Mouse (Mus musculus): ENCODE measurements around the gene Kcnh8. TPM values are rescaled to one million over a fixed set of nuclear protein-coding genes. Genes with fewer than 3 reads are reported as not detected.

The Kcnh8 gene
- total and polyA plus RNA-seq, 3 experiments: 0.06 TPM; not detected in 2

GRCm38 (mm10) chr17:52591503-52592194, 10.9 kb upstream of the Kcnh8 start:
- 59% methylated on average over 5 of the region's 5 CpGs for WGBS
- H3K4me1 ChIP-seq (ENCODE audit: control insufficient read depth, insufficient read depth, low read length): no peaks in the 10 kb centered on the region
- intact Hi-C loops (cut with DNase I): no loop called here

GRCm38 (mm10) chr17:52599141-52599540, 3.4 kb upstream of the Kcnh8 start:
- WGBS: 71% methylated on average over 3 of the region's 3 CpGs
- H3K27me3 ChIP-seq (ENCODE audit: control insufficient read depth, insufficient read depth, low read length): peaks cover 2% of the 10 kb centered on the region; the same call in 1 of the 2 replicates
- H3K36me3 ChIP-seq (ENCODE audit: control insufficient read depth, insufficient read depth, low read length): no peaks in the 10 kb centered on the region
- no peak overlapping the region for H3K4me3 ChIP-seq
- H3K79me2 ChIP-seq (replicated peaks; ENCODE audit: control insufficient read depth, insufficient read depth, low read length): no peaks in the 10 kb centered on the region
- intact Hi-C loops (cut with DNase I): no loop called here
- H3K9ac ChIP-seq (ENCODE audit: low read depth, low read length): no peak overlapping the region
- TF ChIP-seq POLR2A (IDR thresholded peaks at IDR 0.05; ENCODE audit: insufficient read depth, low read depth, low read length) (no peak), CTCF (IDR thresholded peaks at IDR 0.05) (no peak)
- no peaks in the 10 kb centered on the region for H3K4me1 ChIP-seq (ENCODE audit: control insufficient read depth, insufficient read depth, low read length)
- no peak overlapping the region for H3K27ac ChIP-seq
- DNase-seq: no peak

More at GRCm38 (mm10) chr17:52591503-52592194, 10.9 kb upstream of the Kcnh8 start:
- Histone ChIP-seq H3K27me3 (ENCODE audit: control insufficient read depth, insufficient read depth, low read length) (no peaks in the 10 kb centered on the region), H3K79me2 (replicated peaks; ENCODE audit: control insufficient read depth, insufficient read depth, low read length) (no peaks in the 10 kb centered on the region), H3K9ac (ENCODE audit: low read depth, low read length) (no peak overlapping the region), H3K4me3 (no peak overlapping the region), H3K36me3 (ENCODE audit: control insufficient read depth, insufficient read depth, low read length) (no peaks in the 10 kb centered on the region), H3K27ac (no peak overlapping the region)
- TF ChIP-seq EP300 (IDR thresholded peaks at IDR 0.05; ENCODE audit: insufficient read depth, low read depth, low read length) (no peak), POLR2A (IDR thresholded peaks at IDR 0.05; ENCODE audit: insufficient read depth, low read depth, low read length) (no peak), CTCF (IDR thresholded peaks at IDR 0.05) (no peak)
- DNase-seq: no peak

DNA sequence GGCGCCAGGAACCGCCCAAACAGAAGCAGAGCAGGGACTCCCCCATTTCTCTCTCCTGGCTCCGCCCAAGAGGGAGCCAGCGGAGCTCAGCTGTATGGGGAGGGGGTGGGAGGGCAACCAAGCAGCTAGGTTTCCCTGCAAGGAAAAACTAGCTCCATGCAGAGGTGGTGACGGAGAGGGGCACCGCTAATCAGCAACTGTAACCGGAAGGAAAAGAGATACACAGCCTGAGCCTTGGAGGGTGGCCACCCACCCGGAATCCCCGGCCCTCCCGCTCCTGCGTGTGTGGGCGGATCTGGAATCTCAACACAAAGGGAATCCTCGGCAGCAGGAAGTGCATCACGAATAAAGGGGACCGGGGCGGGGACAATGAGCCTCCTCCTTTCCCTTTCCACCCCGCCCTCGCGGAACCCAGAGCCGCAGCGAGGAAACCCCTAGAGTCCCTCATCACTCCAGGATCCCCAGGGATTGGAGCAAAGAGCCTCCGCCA, 1.6 kb upstream of the Kcnh8 start:
- 1% methylated on average over 22 of the region's 22 CpGs for WGBS
- intact Hi-C loops (cut with DNase I): no loop called here
- Histone ChIP-seq H3K36me3 (ENCODE audit: control insufficient read depth, insufficient read depth, low read length) (no peaks in the 10 kb centered on the region), H3K79me2 (replicated peaks; ENCODE audit: control insufficient read depth, insufficient read depth, low read length) (no peaks in the 10 kb centered on the region), H3K4me1 (ENCODE audit: control insufficient read depth, insufficient read depth, low read length) (no peaks in the 10 kb centered on the region), H3K9ac (ENCODE audit: low read depth, low read length) (no peak overlapping the region), H3K27me3 (ENCODE audit: control insufficient read depth, insufficient read depth, low read length) (peaks cover 2% of the 10 kb centered on the region; the same call in 1 of the 2 replicates), H3K4me3 (0 out of 2 replicates have a peak overlapping the region, but pooled peaks have one; percentile 16), H3K27ac (no peak overlapping the region)
- TF ChIP-seq CTCF (IDR thresholded peaks at IDR 0.05) (no peak), EP300 (IDR thresholded peaks at IDR 0.05; ENCODE audit: insufficient read depth, low read depth, low read length) (no peak), POLR2A (IDR thresholded peaks at IDR 0.05; ENCODE audit: insufficient read depth, low read depth, low read length) (no peak)
- peak; percentile 18 to 20 for DNase-seq

DNA sequence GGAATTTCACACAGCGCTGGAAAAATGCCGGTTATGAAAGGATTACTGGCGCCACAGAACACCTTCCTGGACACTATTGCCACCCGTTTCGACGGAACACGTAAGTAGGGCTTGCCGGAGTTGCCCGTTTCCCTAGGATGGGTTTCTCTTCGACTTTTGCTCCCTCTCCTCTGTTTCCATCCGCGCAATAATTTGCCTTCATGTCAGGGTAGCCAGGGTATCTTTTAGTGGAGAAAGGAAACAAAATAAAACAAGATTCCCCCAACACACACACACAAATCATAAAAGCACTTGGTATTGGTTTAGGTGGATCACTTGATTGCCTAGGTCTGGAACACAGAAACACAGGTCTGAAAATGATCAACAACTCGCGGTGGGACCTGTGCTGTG, 267 bp downstream of the Kcnh8 start:
- no peaks in the 10 kb centered on the region for H3K79me2 ChIP-seq (replicated peaks; ENCODE audit: control insufficient read depth, insufficient read depth, low read length)
- H3K9ac ChIP-seq (ENCODE audit: low read depth, low read length): no peak overlapping the region
- 5% methylated on average over 14 of the region's 14 CpGs for WGBS
- DNase-seq: no peak
- H3K4me1 ChIP-seq (ENCODE audit: control insufficient read depth, insufficient read depth, low read length): no peaks in the 10 kb centered on the region
- H3K36me3 ChIP-seq (ENCODE audit: control insufficient read depth, insufficient read depth, low read length): no peaks in the 10 kb centered on the region
- no peak for TF ChIP-seq EP300 (IDR thresholded peaks at IDR 0.05; ENCODE audit: insufficient read depth, low read depth, low read length)
- no peak for TF ChIP-seq POLR2A (IDR thresholded peaks at IDR 0.05; ENCODE audit: insufficient read depth, low read depth, low read length)
- TF ChIP-seq CTCF (IDR thresholded peaks at IDR 0.05): no peak
- peaks cover 2% of the 10 kb centered on the region; the same call in 1 of the 2 replicates for H3K27me3 ChIP-seq (ENCODE audit: control insufficient read depth, insufficient read depth, low read length)
- H3K27ac ChIP-seq: no peak overlapping the region
- intact Hi-C loops (cut with DNase I): no loop called here
- H3K4me3 ChIP-seq: no peak overlapping the region

- Histone ChIP-seq H3K27ac (no peak overlapping the region), H3K79me2 (replicated peaks; ENCODE audit: control insufficient read depth, insufficient read depth, low read length) (no peaks in the 10 kb centered on the region), H3K4me1 (ENCODE audit: control insufficient read depth, insufficient read depth, low read length) (no peaks in the 10 kb centered on the region), H3K9ac (ENCODE audit: low read depth, low read length) (no peak overlapping the region), H3K36me3 (ENCODE audit: control insufficient read depth, insufficient read depth, low read length) (no peaks in the 10 kb centered on the region), H3K27me3 (ENCODE audit: control insufficient read depth, insufficient read depth, low read length) (peaks cover 2% of the 10 kb centered on the region; the same call in 1 of the 2 replicates), H3K4me3 (no peak overlapping the region)
- intact Hi-C loops (cut with DNase I): no loop called here
- no peak for DNase-seq
- TF ChIP-seq CTCF (IDR thresholded peaks at IDR 0.05) (no peak), POLR2A (IDR thresholded peaks at IDR 0.05; ENCODE audit: insufficient read depth, low read depth, low read length) (no peak), EP300 (IDR thresholded peaks at IDR 0.05; ENCODE audit: insufficient read depth, low read depth, low read length) (no peak)
- 8% methylated on average over 5 of the region's 5 CpGs for whole genome bisulfite sequencing
Measured at GRCm38 (mm10) chr17:52603411-52603810, 902 bp downstream of the Kcnh8 start.

- DNase-seq: no peak
- no peaks in the 10 kb centered on the region for H3K36me3 ChIP-seq (ENCODE audit: control insufficient read depth, insufficient read depth, low read length)
- no peaks in the 10 kb centered on the region for H3K4me1 ChIP-seq (ENCODE audit: control insufficient read depth, insufficient read depth, low read length)
- 54% methylated on average over 4 of the region's 4 CpGs for WGBS
- intact Hi-C loops (cut with DNase I): no loop called here
- no peak overlapping the region for H3K9ac ChIP-seq (ENCODE audit: low read depth, low read length)
- H3K79me2 ChIP-seq (replicated peaks; ENCODE audit: control insufficient read depth, insufficient read depth, low read length): no peaks in the 10 kb centered on the region
- H3K4me3 ChIP-seq: no peak overlapping the region
- no peak overlapping the region for H3K27ac ChIP-seq
- TF ChIP-seq POLR2A (IDR thresholded peaks at IDR 0.05; ENCODE audit: insufficient read depth, low read depth, low read length): no peak
- no peak for TF ChIP-seq CTCF (IDR thresholded peaks at IDR 0.05)
- TF ChIP-seq EP300 (IDR thresholded peaks at IDR 0.05; ENCODE audit: insufficient read depth, low read depth, low read length): no peak
- no peaks in the 10 kb centered on the region for H3K27me3 ChIP-seq (ENCODE audit: control insufficient read depth, insufficient read depth, low read length)
Measured at GRCm38 (mm10) chr17:52611382-52611781, 8.9 kb downstream of the Kcnh8 start.
